Mouse (Mus musculus) forelimb bud, embryonic 11.5 days (tissue): ENCODE results near the gene Gdf7.

ENCODE experiments used
- DNase-seq: peaks from one replicate; pipeline ENCODE4 v3.0.0-alpha.2; 2012; ENCODE audit warnings: low read depth, low spot score

The Gdf7 gene

DNA sequence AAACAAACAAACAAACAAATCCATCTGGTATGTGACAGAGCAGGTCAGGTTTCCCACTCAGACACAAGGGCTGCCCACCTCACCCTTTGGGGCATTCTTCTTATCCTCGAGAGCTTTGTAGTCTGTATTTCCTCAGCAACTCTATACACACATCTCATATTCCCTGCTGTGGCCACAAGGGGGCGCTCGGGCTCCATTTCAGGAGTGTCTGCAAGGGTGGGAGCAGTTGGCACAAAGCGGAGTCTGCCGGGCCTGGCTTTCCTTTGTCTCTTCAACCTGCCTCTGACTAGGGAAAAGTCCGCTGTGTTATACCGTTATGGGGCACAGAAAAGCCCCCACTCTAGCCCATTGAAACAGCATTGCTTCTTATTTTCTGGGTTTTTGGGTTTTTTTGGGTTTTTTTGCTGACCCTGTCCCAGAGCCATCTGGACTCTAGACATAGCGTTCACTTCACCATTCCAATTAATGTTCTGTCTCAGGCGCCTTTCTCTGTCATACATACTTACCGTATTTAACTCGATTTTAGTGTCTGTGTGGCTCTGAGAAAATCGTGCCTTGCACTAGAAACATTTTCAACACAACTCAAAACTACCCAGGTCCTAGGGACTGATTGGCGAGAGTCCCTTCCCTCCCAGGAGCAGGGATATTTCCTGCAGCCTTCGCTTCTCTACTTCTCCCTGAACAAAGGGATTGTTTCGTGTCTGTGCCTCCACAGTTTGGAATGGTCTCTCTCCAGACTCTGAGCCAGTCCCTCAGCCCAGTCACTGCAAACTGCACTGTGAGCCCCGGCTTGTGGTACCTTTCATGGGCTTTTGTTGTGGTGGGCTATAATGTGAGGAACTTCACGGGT lies 25.3 kb upstream of the Gdf7 start:
- peak; percentile 92 for DNase-seq

DNA sequence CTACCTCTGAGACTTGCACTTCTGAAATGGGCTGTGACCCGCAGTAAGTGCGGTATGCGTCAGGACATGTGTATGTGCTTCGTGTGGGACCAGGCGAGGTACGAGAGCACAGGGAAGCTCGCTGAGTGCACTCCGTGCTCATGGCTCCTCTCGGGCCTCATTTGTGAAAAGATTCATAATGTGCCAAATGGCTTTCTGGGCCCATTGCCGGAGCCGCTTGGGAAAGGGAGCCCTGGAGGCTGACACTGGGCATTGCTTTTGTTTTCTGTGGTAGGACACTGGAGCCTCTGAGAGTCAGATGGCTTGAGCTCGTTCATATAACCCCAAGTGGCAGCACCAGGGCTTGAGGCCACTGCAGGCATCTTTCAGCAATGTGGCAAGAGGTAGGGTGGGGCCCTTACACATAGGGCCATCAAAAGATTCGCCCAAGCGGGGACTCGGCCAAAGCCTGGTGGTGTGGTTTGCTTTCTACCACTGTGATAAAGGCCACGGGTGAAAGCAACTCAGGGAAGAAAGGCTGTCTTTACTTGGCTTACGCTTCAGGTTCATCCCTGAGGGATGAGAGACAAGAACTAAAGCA lies 24.3 kb upstream of the Gdf7 start:
- DNase-seq: no peak

DNA sequence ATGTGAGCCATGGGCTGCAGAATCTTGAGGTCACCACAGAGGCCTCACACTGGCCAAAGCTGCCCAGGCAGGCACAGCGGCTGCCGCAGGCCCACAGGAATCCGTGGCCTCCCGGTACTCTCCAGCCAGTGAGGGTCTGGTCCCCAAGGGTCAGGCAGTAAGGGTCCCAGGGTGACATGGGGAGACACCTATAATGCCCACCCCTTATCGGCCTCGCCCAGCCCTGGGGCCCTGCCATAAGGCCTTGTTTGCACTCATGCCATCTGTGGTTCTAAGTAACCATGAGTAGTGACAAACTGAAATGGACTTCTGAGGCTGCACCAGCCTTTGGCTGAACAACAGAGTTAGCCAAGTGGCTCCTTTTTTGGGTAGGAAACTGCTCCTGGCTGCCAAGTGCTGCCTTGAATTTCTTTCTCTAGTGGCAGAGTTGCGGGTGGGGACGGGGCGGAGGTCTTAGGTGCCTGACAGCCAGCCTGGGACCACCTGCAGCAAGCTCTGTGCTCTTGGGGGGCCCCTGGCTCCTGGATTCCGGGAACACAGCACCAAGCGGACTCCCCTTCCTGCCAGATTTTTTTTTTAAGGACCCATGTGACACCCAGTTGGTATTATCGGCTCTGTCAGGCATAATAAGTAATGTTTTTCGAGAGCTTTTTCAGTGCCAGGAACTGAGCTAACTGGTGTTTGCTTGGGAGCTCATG lies 23.6 kb upstream of the Gdf7 start:
- no peak for DNase-seq

GRCm38 (mm10) chr12:8324086-8324485 lies 22.3 kb upstream of the Gdf7 start:
- no peak for DNase-seq

GRCm38 (mm10) chr12:8321506-8321905 lies 19.8 kb upstream of the Gdf7 start:
- no peak for DNase-seq

- peak; percentile 67 for DNase-seq
Measured at GRCm38 (mm10) chr12:8320084-8320713, 18.4 kb upstream of the Gdf7 start.

GRCm38 (mm10) chr12:8316541-8316940 lies 14.8 kb upstream of the Gdf7 start:
- DNase-seq: no peak

DNA sequence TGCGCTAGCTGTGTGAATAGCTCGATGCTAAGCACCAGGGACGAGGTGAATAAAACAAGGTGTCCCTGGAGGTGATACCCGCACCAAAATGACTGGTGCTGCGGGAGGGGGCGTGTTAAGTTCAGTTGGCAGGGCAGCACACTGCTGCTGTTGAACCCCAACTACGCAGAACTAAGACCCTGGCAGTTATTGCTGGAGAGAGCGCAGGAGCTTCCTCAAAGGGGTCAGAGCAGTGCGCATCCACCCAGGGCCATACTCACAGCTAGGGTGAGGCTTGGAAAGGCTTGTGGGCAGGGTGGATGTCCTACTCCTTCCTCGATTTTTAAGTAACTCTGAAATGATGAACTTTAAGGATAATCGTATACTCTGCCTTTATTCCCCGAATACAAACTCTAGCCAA lies 12.0 kb upstream of the Gdf7 start:
- DNase-seq: no peak

- DNase-seq: peak; percentile 71
Measured at GRCm38 (mm10) chr12:8313270-8313771, 11.6 kb upstream of the Gdf7 start, which contains the start of gene Hs1bp3. Gene Hs1bp3, plus strand, starts transcription at chr12:8313432.

- DNase-seq: no peak
Measured at GRCm38 (mm10) chr12:8312266-8312665, 10.5 kb upstream of the Gdf7 start.

GRCm38 (mm10) chr12:8310992-8311391 lies 9.2 kb upstream of the Gdf7 start:
- no peak for DNase-seq

GRCm38 (mm10) chr12:8306910-8307309 lies 5.2 kb upstream of the Gdf7 start:
- no peak for DNase-seq

DNA sequence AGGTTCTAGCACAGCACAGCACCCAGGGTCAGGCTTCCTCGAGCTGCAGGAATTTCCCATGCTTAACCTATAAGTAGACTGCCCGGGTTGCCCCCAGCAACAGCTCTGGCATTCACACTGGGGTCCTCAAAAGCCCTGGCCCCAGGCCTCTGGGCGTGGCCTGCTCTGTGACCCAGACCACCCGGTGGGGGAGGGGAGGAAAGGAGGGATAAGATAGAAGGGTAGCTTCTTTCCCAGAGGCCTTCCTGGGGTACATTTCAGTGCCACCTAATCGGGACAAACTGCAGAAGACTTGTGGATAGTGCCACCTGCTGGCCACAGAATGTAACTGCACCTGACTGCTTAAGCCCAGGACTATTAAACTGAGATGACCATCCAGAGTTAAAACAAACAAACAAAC lies 4.7 kb upstream of the Gdf7 start:
- peak; percentile 71 for DNase-seq

DNA sequence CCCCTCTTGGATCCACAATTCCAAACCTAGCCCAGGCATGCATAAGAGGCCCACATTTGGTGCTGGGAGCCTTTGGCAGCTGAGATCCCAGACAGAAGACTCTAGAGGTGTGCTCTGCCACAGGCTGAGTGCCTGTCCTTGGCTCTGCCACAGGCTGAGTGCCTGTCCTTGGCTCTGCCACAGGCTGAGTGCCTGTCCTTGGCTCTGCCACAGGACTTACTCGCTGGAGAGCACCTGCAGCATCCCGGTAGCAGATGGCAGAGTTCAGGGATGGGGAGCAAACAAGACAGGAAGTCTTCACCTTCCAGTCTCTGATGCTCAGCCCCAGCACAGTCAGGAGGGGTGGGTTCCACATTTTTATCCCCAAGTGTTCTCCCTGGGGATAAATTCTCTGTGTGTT lies 3.5 kb upstream of the Gdf7 start:
- DNase-seq: no peak

DNA sequence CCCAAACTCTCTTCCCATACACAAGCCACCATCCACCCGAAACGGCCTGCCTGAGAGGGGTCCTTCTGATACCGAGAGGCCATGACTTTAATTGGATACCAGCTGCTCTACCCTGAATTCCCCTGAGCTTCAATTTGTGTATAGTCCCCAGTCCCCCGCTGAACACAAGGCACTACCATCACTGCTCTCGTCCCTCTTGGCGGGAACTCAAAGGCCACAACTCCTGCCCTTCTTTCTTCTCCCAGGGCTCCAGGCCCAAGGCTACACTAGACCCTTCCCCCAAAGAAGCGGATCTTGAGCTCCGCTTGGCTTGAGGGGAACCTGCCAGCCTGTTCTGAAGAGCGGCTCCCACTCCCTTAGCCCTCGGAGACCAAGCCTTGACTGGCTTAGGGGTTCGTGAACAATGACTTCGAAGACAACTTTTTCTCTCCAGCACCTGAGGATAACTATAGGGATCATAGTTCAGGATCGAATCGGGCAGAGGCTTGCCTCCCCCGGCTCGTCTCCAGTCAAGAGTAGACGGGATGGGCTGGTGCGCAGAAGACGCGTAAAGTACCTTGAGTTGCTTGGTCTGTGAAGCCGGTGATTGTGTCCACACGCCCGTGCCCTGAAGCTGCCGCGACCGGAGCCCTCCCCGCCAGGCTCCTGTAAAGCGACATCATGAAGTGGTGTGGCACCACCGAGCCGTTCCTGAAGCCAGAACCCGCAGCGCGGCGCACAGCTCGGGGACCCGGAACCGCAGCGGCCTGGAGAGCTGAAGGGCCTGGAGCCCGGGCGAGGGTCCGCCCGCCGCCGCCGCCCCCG lies 541 bp downstream of the Gdf7 start:
- DNase-seq: no peak

- no peak for DNase-seq
Measured at GRCm38 (mm10) chr12:8300521-8300920, 1.2 kb downstream of the Gdf7 start.

DNA sequence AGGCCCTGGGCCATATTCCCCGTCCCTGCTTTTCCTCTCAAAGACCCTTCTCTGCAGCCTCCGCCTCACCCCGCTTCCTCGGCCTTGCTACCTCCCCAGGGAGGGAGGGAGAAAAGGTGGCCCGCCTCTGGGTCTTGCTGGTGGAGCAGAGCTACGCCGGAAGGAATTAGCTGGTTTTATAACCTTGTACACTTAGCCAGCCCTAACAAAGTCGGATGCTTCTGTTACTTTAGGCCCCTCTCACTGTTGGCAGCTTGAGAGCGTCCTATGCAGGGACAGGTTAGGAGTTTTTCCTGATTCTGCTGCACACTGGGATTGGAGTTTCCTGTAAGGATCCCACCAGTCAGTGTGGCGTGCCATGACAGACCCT lies 1.7 kb downstream of the Gdf7 start:
- DNase-seq: no peak

DNA sequence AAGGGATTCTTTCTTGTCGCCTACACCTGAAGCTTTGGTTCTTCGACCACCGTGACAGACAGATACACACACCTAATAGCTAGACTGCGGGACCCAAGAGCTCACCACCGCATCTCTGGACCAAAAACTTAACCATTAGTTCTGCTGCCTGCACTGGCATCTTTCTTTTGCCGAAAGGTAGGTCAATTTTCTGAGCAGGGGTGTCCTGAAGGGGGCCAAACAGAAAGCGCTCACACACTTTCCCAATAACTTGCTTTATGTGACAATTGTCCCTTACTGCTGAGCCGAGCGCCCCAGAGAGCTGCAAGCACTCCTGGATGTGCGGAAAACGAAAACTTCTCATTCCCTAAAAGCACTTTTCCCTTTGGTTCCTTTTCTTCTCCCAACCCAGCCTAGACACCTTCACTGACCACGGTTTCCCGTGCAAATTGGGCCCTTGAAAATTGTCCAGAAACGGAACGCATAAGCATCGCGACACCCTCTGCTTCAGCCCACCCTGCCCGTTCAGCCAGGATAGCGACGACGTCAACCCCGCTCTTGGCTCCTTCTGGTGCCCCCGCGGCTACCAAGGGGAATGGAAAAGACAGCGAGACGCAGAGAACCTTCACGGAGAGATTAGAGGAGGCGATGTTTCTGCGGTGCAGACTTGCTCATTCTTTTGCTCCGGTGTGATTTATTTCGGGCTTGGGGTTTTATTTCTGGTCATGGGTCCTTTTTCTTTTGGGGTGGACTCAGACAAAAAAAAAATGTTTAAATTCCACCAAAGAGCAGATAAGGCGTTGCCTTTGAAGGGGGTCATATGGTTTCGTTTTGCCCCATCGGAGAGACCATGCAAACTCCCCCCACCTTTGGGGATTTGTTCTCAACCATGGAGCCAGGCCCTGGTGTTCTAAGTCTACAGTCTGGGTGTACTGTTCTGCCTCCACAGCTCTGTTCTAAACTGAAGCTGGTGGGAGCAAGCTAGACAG lies 2.3 kb downstream of the Gdf7 start:
- no peak for DNase-seq

- DNase-seq: no peak
Measured at GRCm38 (mm10) chr12:8298361-8299142, 3.2 kb downstream of the Gdf7 start.
